Mouse (Mus musculus) C2C12 (cell line): ENCODE results near the gene Rpl9-ps6. TPM values are rescaled to one million over a fixed set of nuclear protein-coding genes. Genes with fewer than 3 reads are reported as not detected.

ENCODE experiments used
- H3K27me3 ChIP-seq: one replicate; pipeline ENCODE4 v1.6.1; 2011; ENCODE audit not compliant: control insufficient read depth, insufficient read depth, insufficient read length
- H3K36me3 ChIP-seq: one replicate; pipeline ENCODE4 v1.6.1; 2011; ENCODE audit not compliant: control insufficient read depth, insufficient read depth
- H3K4me3 ChIP-seq: one replicate; pipeline ENCODE4 v1.5.1; 2011; ENCODE audit warnings: mild to moderate bottlenecking, control low read depth; ENCODE audit not compliant: poor library complexity, insufficient read depth, severe bottlenecking
- H3K79me2 ChIP-seq: one replicate; pipeline ENCODE4 v1.6.1; 2011; ENCODE audit not compliant: control insufficient read depth, insufficient read depth
- H3K79me3 ChIP-seq: one replicate; pipeline ENCODE4 v1.6.1; 2011; ENCODE audit warnings: low read depth, control low read depth
- H3ac ChIP-seq: one replicate; pipeline ENCODE3; 2011; ENCODE audit warnings: low read depth; ENCODE audit not compliant: control insufficient read depth, insufficient read length
- CEBPB ChIP-seq: IDR thresholded peaks from one replicate; pipeline ENCODE4 v1.6.1; 2011; ENCODE audit warnings: low read depth, mild to moderate bottlenecking, control low read depth, moderate library complexity
- CTCF ChIP-seq: IDR thresholded peaks from one replicate; pipeline ENCODE4 v1.5.1; 2011; ENCODE audit not compliant: control insufficient read depth, insufficient read depth, insufficient read length
- FOSL1 ChIP-seq: IDR thresholded peaks from one replicate; pipeline ENCODE4 v1.8.0; 2011; ENCODE audit warnings: mild to moderate bottlenecking, low read length; ENCODE audit not compliant: poor library complexity, insufficient read depth, severe bottlenecking
- MAX ChIP-seq: IDR thresholded peaks from one replicate; pipeline ENCODE4 v1.6.1; 2011; ENCODE audit warnings: mild to moderate bottlenecking, control low read depth
- MYOD1 ChIP-seq: IDR thresholded peaks from one replicate; pipeline ENCODE4 v1.6.1; 2011; ENCODE audit warnings: low read depth; ENCODE audit not compliant: control insufficient read depth, insufficient read length
- MYOG ChIP-seq: IDR thresholded peaks from one replicate; pipeline ENCODE4 v1.6.1; 2011; ENCODE audit not compliant: control insufficient read depth, insufficient read length; ENCODE audit errors: extremely low read depth
- USF1 ChIP-seq: IDR thresholded peaks from one replicate; pipeline ENCODE4 v1.6.1; 2011; ENCODE audit warnings: low read depth, mild to moderate bottlenecking, control low read depth, moderate library complexity
- polyA plus RNA-seq: library from polyadenylated mRNA; unstranded; fragments of >200 nt; fragmentation: generic; extraction: Trizol; gene quantifications from one replicate; pipeline ENCODE4 v1.2.1, GENCODE M21; 2012; ENCODE audit warnings: missing spikeins

Gene Rpl9-ps6
- polyA plus RNA-seq, 1 experiment, result 53.1 TPM

DNA sequence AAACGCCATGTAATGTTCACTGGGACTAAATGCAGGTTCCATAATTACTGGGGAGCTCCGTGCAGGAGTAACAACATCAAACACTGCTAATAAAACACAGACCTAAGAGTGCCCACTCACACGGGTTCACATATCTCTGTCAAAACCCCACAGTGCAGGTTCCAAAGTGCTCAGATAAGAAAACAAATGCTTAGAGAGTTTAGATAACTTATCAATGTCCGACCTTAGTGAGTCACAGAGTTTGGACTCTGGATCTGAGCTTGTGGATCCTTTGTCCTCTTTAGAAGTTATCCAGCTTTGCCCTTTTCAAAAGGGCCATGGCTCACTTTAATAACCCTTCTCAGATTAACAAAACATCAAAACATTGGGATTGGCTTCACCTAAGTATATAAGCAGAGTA lies 15.1 kb upstream of the Rpl9-ps6 start:
- Histone ChIP-seq H3K79me3 (peaks cover 1% of the 10 kb centered on the region), H3ac (no peak overlapping the region), H3K36me3 (no peaks in the 10 kb centered on the region), H3K27me3 (no peaks in the 10 kb centered on the region), H3K79me2 (peaks cover 13% of the 10 kb centered on the region), H3K4me3 (no peak overlapping the region)
- TF ChIP-seq CTCF (no peak), MYOG (no peak), USF1 (no peak), CEBPB (no peak), MYOD1 (no peak), FOSL1 (no peak), MAX (no peak)

DNA sequence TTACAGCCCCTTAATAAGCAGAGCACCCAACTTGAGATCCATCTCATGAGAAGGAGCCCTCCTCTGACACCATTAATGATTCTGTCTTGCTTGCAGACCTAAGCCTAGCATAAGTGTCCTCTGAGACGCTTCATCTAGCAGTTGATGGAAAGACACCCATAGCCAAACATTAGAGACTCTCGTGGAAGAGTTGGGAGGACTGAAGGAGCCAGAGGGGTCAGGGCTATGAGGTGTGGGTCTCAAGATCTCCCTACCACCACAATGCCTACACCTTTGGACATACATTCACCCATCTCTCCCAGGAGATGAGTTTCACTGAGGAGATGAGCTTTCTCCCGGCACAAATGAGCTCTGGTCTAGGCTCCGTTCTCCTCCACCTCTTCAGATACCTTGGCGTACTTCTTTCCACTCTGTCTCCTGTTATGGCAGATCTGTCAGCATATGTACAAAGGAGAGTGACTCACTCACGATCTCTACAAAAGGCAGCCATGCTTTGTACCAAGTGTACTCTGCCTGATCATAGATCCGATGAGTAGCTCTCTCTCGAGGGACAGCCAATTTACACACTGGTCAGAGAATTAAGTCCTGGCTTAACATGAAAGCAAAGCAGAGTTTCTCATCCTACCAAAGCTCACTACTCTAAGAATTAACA lies 14.5 kb upstream of the Rpl9-ps6 start:
- Histone ChIP-seq H3K36me3 (no peaks in the 10 kb centered on the region), H3K27me3 (no peaks in the 10 kb centered on the region), H3K4me3 (no peak overlapping the region), H3K79me2 (peaks cover 7% of the 10 kb centered on the region), H3K79me3 (no peaks in the 10 kb centered on the region), H3ac (no peak overlapping the region)
- TF ChIP-seq CEBPB (no peak), USF1 (no peak), CTCF (no peak), MYOG (no peak), MAX (no peak), MYOD1 (no peak), FOSL1 (no peak)

DNA sequence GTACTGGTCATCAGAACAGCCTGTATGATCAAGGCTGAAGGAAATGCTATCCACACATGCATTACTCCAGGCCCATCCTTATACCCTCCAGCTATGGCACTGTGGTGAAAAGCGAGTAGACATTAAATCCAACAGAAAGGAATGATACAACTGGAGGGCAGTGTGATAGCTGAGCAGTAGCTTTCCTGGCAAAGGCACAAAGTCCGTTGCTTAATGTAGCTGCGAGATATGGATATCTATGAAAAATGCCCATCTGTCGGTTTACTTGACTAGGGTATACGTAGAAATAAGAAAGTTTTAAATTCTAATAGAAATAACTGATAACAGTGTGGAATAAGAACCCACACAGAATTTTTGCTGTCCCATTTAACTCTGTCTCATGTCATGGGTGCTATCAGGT lies 13.9 kb upstream of the Rpl9-ps6 start:
- Histone ChIP-seq H3K79me3 (no peaks in the 10 kb centered on the region), H3K36me3 (no peaks in the 10 kb centered on the region), H3K27me3 (no peaks in the 10 kb centered on the region), H3ac (no peak overlapping the region), H3K79me2 (peaks cover 2% of the 10 kb centered on the region), H3K4me3 (no peak overlapping the region)
- TF ChIP-seq CEBPB (no peak), USF1 (no peak), CTCF (no peak), FOSL1 (no peak), MAX (no peak), MYOD1 (no peak), MYOG (no peak)

DNA sequence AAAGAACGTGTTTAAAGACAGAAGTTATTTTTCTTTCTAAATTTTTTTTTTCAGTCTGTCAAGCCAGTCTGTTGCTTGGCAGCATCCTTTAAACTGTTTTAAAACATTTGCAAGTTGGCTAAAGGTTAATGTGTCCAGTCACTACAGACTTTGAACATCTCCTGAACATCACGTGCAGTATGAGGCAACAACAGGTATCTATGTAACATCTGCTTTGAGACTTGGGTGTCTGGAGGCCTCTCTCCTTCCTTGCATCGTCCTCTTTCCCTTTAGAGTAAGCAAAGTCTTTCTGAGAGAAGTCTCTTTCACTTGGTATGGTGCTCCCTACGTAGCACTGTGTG lies 10.3 kb upstream of the Rpl9-ps6 start:
- Histone ChIP-seq H3K4me3 (no peak overlapping the region), H3ac (no peak overlapping the region), H3K36me3 (no peaks in the 10 kb centered on the region), H3K79me2 (no peaks in the 10 kb centered on the region), H3K79me3 (no peaks in the 10 kb centered on the region), H3K27me3 (no peaks in the 10 kb centered on the region)
- TF ChIP-seq USF1, result no peak

DNA sequence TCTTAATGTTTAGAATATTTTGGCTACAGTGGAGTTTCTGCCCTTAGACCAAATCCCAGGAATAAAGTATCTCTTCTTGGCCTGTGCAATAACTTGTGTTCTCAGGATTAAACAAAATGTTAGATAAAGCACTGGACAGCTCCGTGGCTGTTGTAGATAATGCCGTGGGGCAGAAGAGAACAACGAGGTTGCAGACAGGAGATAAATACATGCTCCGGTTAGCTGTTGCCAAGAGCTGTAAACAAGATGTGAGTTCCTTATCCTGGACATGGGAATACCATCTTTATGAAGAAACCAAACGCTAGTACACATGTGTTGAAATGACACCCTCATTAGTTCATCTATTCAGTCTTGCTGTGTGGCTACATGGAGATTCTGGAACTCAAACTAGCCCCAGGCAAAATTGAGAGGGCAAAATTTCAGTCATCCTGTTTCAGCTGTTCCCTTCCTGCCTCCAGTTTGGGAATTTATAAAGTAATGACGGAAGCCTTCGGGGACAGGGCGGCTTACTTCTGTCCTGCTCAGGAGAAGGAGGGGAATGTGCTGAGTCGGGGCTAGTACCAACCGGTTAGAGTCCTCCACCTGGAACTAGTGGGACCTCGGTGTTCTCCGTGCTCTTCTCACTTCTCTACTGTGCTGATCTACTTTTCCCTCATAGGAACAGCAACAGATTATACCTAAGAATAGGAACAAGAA lies 9.8 kb upstream of the Rpl9-ps6 start:
- Histone ChIP-seq H3ac (no peak overlapping the region), H3K4me3 (no peak overlapping the region), H3K79me2 (no peaks in the 10 kb centered on the region), H3K36me3 (no peaks in the 10 kb centered on the region), H3K79me3 (no peaks in the 10 kb centered on the region), H3K27me3 (no peaks in the 10 kb centered on the region)
- TF ChIP-seq MAX (no peak), FOSL1 (no peak), MYOG (no peak), CEBPB (no peak), MYOD1 (no peak), CTCF (no peak), USF1 (no peak)

DNA sequence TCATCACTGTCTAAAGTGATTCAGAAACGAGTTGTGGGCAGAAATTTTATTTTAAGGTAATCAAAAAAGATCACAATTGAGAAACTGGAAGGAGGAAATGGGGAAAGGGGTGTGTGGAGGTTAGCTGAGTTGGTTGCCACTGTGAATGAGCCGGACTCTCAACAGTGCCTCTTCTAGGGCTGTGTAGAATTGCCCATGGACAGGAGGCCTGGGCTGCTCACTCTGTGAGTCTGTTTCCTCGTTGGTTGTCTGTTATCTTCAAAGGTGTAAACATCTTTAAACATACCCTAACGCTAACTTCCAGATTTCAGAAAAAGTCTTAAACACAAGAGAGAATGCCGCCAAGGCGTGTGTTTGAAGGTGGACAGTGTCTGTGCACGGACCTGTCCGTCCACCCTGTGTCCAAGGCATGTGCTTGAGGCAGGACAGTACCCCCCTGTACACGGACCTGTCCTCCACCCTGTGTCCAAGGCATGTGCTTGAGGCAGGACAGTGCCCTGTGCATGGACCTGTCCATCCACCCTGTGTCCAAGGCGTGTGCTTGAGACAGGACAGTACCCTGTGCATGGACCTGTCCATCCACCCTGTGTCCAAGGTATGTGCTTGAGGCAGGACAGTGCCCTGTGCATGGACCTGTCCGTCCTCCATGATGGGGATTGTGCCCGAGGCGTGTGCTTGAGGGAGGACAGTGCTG lies 4.3 kb upstream of the Rpl9-ps6 start:
- no peaks in the 10 kb centered on the region for H3K27me3 ChIP-seq
- no peaks in the 10 kb centered on the region for H3K36me3 ChIP-seq
- no peak overlapping the region for H3K4me3 ChIP-seq
- TF ChIP-seq MYOD1, result no peak
- no peak for TF ChIP-seq CTCF
- TF ChIP-seq USF1, result no peak
- TF ChIP-seq MAX, result no peak
- TF ChIP-seq MYOG, result no peak
- H3K79me2 ChIP-seq, result no peaks in the 10 kb centered on the region
- no peak overlapping the region for H3ac ChIP-seq
- H3K79me3 ChIP-seq, result no peaks in the 10 kb centered on the region
